In genomic region chr3:129553661-129554060, GRCm38 (mm10) we compare ENCODE assay signal across 14 mouse cellular contexts. TPM values are rescaled to one million over a fixed set of nuclear protein-coding genes. Genes with fewer than 3 reads are reported as not detected.
DNase-seq lines count a peak whose midpoint lies in the region; ATAC-seq and TF ChIP-seq lines count a peak whose summit lies in the region.
"Had no signal": no experiment of that assay in that cellular context is flagged by ENCODE, and none has a peak within 500 bp of the region (broad histone marks: within the 10 kb centered on the region; RNA-seq: fewer than 3 reads in every experiment).

No protein-coding gene starts in this region.

- DNase-seq in spleen, adult 2 months (ENCODE audit: low read depth in 1 of 2, low spot score in 2 of 2) = no peak
- no peak for DNase-seq in spleen, adult 18-20 months
- DNase-seq in thymus, postnatal 4 days = peak; percentile 36
- DNase-seq in urinary bladder, postnatal 25 days (ENCODE audit: low spot score) = no peak
- no peak for DNase-seq in adrenal gland, postnatal 25 days
- DNase-seq: adrenal gland, postnatal 36 days; right cerebral cortex, postnatal 25 days had no signal

- peaks cover 9% of the 10 kb centered on the region; the same call in 1 of the 2 replicates for H3K4me1 ChIP-seq in spleen, adult 2 months (ENCODE audit: control insufficient read depth, insufficient read depth, insufficient read length)
- H3K4me1 ChIP-seq in liver, embryonic 15.5 days (replicated peaks) = peaks cover 56% of the 10 kb centered on the region

- H3K9me3 ChIP-seq in liver, embryonic 15.5 days (replicated peaks) = no peaks in the 10 kb centered on the region
- H3K9me3 ChIP-seq: limb, embryonic 13.5 days; midbrain, embryonic 12.5 days had no signal

- H3K4me3 ChIP-seq in spleen, adult 2 months (ENCODE audit: extremely low read depth, insufficient read depth, insufficient read length) = peak overlapping the region; percentile 19; the same call in 1 of the 2 replicates
- no peak overlapping the region for H3K4me3 ChIP-seq in liver, embryonic 15.5 days (replicated peaks)
- H3K4me3 ChIP-seq: erythroblast, embryonic 14.5 days; limb, embryonic 13.5 days; midbrain, embryonic 12.5 days had no signal

- no peaks in the 10 kb centered on the region for H3K36me3 ChIP-seq in spleen, adult 2 months (ENCODE audit: control insufficient read depth, insufficient read depth, low read length)
- H3K36me3 ChIP-seq in liver, embryonic 15.5 days (replicated peaks) = no peaks in the 10 kb centered on the region
- H3K36me3 ChIP-seq: limb, embryonic 13.5 days had no signal

- no peak for TF ChIP-seq CTCF in spleen, adult 2 months (IDR thresholded peaks at IDR 0.05; ENCODE audit: extremely low read depth, insufficient read depth, insufficient read length, insufficient replicate concordance)

- peak; percentile 16; the same call in 1 of the 2 replicates for ATAC-seq in common myeloid progenitor, adult 5-6 weeks (replicated peaks; ENCODE audit: low read depth, poor library complexity, severe bottlenecking)
- ATAC-seq in liver, embryonic 15.5 days (ENCODE audit: insufficient read depth) = no peak
- ATAC-seq: forebrain, embryonic 16.5 days; lung, postnatal 0 days had no signal

- no peak overlapping the region; the same call in 1 of the 2 replicates for H3K9ac ChIP-seq in liver, embryonic 15.5 days
- H3K9ac ChIP-seq: limb, embryonic 13.5 days; midbrain, embryonic 12.5 days had no signal

- peak overlapping the region; percentile 50 for H3K4me2 ChIP-seq in liver, embryonic 15.5 days
- H3K4me2 ChIP-seq: limb, embryonic 13.5 days; midbrain, embryonic 12.5 days had no signal

- WGBS in spleen, adult 2 months = 19% methylated on average over 10 of the region's 10 CpGs
- 29% methylated on average over 10 of the region's 10 CpGs for WGBS in liver, embryonic 15.5 days (ENCODE audit: insufficient replicate concordance)

- H3K27me3 ChIP-seq in spleen, adult 2 months (ENCODE audit: control insufficient read depth, insufficient read depth, low read length) = no peaks in the 10 kb centered on the region
- no peaks in the 10 kb centered on the region for H3K27me3 ChIP-seq in liver, embryonic 15.5 days
- H3K27me3 ChIP-seq: limb, embryonic 13.5 days; midbrain, embryonic 12.5 days had no signal

- H3K27ac ChIP-seq in spleen, adult 2 months (ENCODE audit: insufficient read depth, low read length) = peak overlapping the region; percentile 70
- peak overlapping the region; percentile 49; the same call in 1 of the 2 replicates for H3K27ac ChIP-seq in liver, embryonic 15.5 days (replicated peaks)
- H3K27ac ChIP-seq: limb, embryonic 13.5 days; midbrain, embryonic 12.5 days had no signal

- no peak for TF ChIP-seq POLR2A in spleen, adult 2 months (IDR thresholded peaks at IDR 0.05; ENCODE audit: low read depth, low read length)

RNA-seq across cellular contexts. Expression of gene Elovl6, which starts 21.5 kb away (rescaled TPM):
- 3.1 and 5.2 TPM in 2 replicates for polyA plus RNA-seq in spleen, adult 2 months (2012; rRNA removed)
- total RNA-seq in common myeloid progenitor, adult 5-6 weeks (2017) = 19.4 and 21.3 TPM in 2 replicates
- polyA plus RNA-seq in liver, embryonic 15.5 days (2015; fragmentation: Nextera tagmentation; extraction: Ambion mirVana) = 10.3 and 12.0 TPM in 2 replicates
- 46.0 and 73.5 TPM in 2 replicates for total RNA-seq in adrenal gland, postnatal 25 days (2021)
